Mouse (Mus musculus): Measurements from ENCODE around the gene Cltc.

Gene Cltc

GRCm38 (mm10) chr11:86647706-86648447 is 109.5 kb downstream of the Cltc start:
- no peak for DNase-seq (ENCODE audit: low read depth, low spot score)

- DNase-seq (ENCODE audit: low read depth, low spot score), result no peak
Observed at GRCm38 (mm10) chr11:86646885-86647459, 110.4 kb downstream of the Cltc start.

DNA sequence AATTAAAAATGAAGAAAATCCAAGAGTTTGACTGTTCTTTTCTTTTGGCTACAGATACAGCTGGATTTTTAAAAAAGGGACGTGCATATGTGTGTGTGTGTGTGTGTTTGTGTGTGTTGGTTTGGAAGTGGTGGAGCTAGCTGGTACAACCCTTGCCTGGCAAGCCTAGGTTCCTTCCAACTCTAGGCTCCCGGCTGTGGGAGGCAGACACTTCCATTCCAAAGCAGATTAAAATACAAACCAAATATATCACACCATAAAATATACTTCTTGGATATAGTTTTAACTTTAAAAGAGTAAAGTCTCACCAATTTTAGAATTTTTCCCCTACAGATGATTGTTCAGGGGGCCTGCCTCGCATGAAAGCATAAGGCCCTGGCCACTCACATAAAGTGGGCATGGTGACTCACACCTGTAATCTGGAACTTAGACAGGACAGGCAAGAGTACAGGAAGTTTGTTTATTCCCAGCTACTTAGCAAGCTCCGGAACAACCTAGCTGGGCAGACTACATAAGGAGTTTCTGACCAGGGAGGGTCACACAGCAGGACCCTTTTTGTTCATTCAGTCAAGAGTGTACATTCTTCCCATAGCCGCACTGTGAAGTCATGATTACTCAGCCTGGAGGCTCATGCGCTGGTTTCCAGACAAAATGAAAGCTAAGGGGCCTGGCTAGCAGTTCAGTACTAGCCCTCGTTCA is 111.1 kb downstream of the Cltc start:
- DNase-seq (ENCODE audit: low read depth, low spot score), result no peak

DNA sequence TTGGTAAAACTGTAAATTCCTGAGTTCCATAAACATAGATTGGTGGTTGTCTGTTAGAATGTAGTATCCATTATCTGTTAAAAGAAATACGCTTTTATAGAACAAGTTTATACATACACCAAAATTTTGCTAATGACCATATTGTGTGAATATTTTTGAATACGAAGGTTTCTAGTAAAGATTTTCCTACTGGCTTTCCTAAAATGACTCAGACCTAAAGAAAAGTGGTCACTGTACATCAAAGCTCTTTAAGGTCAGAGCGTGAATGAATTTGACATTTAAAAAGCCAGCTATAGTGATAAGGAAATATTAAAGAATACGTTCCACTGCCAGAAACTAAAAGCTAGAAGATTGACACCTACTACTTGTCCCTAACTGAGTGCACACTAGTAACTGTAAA is 112.8 kb downstream of the Cltc start:
- DNase-seq (ENCODE audit: low read depth, low spot score), result no peak
